In genomic region chr5:27155671-27156070, GRCm38 (mm10) we compare ENCODE assay signal across 14 mouse cellular contexts.
"Had no signal": no experiment of that assay in that cellular context is flagged by ENCODE, and none has a peak within 500 bp of the region (broad histone marks: within the 10 kb centered on the region; RNA-seq: fewer than 3 reads in every experiment).

No protein-coding gene starts in this region.

- H3K27me3 ChIP-seq: limb, embryonic 12.5 days; liver, embryonic 13.5 days; lung, embryonic 15.5 days; megakaryocyte, embryonic 14.5 days; midbrain, embryonic 12.5 days; stomach, embryonic 15.5 days had no signal

- DNase-seq: kidney, postnatal 14 days; liver; liver, embryonic 13.5 days; liver, postnatal 0 days; lung, postnatal 14 days; right cerebral cortex, postnatal 14 days; thymus, adult 2 months; thymus, postnatal 36 days had no signal

- ATAC-seq: liver, postnatal 0 days; midbrain, embryonic 16.5 days had no signal
